Mouse (Mus musculus): ENCODE measurements around the gene Arntl. TPM values are rescaled to one million over a fixed set of nuclear protein-coding genes. Genes with fewer than 3 reads are reported as not detected.
A peak's percentile ranks its signal among the peaks of the same experiment; 100 is the strongest.
"Not testable (repeated sequence)": the region's sequence is repeated elsewhere in the genome, so short reads cannot be mapped to it uniquely, and the experiment has no call there.

The Arntl gene
- total RNA-seq, 2 experiments from 2014 or later = 9.0 to 10.7 TPM

DNA sequence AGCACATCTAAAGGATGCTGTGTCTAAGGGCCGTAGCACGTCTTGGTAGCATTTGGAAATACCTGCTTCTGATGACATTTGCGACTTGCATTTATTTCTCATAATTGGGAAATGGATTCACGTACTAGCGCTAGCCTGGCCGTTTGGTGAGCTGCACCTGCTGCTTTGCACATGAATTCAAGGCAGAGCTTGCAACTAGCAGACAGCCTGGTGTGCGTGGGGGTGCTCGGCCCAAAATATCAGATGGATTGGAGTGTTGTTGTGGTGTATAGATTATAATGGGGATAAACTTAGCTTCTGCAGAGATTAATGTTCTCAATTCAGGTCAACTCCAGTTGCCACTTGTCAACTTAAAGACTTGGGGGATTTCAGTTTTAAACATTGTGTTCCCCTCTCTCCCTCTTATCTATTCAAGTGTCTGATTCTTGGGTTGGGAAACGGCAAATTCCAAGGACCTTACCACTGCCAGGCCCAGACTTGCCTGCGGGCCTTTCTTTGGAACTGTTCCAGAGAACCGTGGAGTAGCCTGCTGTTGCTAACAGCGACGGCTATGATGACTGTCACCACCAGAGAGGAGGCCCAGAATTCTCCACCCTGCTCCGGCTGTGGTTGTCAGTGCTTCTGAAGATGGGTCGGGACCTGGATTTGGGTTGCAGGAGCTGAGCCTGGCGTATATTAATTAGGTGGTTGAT lies 42.0 kb downstream of the Arntl start:
- DNase-seq (ENCODE audit: low spot score in 2 of 2) = no peak

DNA sequence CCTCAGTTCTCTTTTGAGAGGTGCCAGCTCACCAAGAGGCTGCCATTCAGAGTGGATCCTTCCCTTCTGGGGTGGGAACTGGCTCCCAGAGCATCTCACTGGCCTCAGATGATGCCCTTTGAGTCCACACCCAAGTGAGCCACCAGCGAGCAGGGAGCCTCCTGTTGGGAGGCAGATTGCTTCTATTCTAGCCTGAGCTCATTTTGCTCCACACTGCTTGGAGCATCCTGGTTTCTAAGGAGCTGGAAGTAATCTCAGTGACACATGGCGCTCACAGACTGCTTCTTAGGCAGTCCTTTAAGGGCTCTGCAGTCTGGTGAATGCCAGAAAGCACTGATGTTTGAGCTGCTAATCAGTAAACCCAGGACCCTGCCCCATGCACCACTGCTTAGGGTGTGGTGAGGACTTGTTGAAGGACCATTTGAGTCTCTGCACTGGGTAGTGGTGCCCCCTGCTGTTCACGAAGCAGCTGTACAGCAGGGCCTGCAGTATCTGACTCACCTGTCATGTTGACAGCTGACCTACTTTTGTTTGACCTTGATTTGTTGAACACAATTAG lies 43.2 kb downstream of the Arntl start:
- peak in 1 of 2 experiments; percentile 34 for DNase-seq (ENCODE audit: low spot score in 2 of 2)

DNA sequence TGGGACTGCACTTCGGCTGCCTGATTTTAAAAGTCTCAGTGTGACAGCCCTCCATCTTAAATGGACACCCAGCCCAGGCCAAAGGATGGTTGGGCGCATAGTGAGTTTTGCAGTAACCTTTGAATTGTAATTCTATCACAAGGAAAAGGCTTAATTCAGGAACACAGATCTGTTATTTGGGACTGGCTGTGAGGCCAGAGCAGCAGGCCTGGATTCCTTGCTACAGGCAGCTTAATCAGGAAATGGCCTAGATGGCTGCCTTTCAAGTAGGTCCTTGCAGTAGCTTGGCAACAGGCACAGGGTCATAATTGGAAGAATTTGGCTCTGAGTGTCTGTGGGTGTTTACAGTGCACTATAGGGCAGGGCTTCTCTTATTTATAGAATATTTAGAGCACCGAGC lies 43.7 kb downstream of the Arntl start:
- peak in 1 of 2 experiments; percentile 19 for DNase-seq (ENCODE audit: low spot score in 2 of 2)

DNA sequence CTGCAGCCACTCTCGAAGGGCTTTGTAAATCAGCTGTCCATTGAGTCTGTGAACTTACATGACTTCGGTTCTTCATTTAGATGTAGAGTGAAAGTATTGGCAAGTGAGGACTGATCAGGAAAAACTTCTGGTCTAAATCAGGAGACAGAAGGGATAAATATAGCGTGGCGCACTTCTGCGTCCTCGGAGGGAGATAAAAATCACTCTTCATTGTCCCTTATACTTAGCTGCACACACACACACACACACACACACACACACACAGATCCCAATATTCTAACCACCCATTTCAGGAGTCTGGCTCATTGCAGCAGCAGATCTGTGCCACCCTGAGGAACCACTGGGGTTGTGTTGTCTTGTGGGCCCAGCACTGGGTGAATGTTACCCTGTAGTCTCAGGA lies 44.3 kb downstream of the Arntl start:
- DNase-seq (ENCODE audit: low spot score in 2 of 2) = no peak

DNA sequence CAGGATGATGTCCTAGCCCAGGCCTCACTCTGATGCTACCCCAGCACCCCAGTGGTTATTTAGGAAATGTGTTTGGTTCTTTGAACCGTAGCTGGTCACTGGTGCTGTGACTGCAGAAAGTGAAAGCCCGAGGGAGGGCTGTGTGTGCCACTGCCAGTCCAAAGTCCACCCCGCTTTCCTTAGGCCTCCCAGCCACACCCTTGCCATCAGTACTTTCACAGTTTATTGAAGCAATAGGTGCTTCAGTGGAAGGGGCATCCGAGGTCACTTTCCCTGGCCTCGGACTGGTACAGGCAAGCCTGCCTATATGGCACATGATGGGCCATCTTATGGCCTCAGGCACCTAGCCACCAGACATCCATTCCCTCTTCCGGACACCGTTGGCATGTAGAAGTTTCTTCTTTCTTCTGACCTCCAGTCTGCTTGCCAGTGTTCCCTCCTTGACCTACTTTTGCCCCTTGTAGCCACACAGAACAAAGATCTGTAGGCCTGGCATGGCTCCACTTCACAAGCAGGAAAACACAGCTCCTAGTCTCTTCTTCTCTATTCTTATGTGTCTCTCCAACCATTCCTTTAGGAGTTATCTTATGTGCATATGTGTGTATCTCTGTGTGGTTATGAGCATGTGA lies 46.6 kb downstream of the Arntl start:
- DNase-seq (ENCODE audit: low spot score in 2 of 2) = no peak

DNA sequence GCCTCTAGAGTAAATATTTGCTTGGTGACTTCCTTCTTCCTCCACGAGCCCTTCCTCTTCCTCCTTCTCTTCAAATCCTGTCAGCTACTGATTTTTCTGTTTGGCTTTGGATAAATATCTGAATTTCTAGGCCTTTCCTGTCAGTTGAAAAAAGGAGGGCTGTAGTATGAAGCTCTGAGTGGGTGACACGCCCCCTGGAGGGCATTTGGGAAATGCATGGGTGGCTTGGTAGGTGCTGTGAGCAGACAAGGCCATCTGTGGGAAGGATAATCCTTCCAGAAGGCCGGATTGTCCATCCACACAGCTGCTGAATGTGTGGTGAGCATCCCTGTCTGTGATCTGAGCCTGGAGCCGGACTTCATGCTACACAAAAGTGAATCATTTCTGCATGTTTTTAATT lies 48.8 kb downstream of the Arntl start:
- DNase-seq (ENCODE audit: low spot score in 2 of 2) = no peak

DNA sequence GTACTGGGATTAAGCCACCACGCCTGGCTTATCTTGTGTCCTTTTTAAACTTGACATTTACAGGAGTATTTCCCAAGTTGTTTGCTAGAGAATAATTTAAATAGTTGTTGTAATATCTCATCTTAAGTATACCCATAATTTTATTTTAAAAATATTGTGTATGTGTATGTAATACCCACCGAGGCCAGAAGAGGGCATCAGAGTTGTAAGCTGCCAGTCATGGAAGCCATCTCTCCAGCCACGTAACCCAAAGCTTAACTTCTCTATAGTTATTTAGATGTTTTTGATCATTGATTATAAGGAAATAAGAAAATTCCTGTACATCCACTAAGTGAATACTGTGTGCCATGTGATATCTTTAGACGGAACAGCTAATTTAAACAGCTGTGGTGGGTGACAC lies 51.2 kb downstream of the Arntl start:
- DNase-seq (ENCODE audit: low spot score in 2 of 2) = no peak

DNA sequence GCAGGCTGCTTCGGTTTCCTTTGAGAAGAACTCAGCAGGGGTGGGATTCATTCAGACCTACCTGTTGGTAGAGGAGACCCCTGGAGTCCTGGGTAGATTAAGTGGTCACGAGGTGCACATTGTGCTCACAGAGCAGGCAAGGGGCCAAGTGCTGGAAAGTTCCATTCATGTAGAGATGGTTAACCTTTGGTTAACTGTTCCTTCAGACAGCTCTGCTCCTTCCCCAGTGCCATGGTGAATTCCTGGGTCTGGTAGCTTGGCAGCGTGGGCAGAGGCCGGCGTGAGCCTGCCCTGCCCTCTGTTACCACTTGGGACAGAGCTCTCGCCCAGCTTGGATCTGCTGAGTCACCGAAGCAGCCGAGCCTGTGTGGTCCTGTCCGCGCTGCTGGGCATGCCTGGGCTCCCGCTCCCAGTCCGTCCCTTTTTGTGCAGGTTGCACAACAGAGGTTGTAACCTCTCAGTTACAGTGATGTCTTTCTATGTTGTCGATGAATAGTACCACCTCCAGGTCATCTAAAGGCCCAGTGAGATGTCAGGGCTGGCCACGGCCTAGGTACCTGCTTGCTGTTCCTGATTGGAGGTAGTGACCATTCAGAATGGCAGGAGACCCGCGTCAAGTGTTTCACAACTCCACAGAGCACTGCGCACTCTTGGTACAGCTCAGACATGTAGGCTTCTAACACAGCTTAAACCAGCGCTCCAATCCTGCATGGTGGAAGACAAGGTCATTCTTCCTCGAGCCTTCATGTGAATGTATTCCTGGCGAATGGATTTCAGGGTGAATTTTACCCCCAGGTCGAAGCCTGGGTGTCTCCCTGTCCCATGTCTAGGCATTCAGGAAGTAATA lies 53.3 kb downstream of the Arntl start:
- no peak for DNase-seq (ENCODE audit: low spot score in 2 of 2)

DNA sequence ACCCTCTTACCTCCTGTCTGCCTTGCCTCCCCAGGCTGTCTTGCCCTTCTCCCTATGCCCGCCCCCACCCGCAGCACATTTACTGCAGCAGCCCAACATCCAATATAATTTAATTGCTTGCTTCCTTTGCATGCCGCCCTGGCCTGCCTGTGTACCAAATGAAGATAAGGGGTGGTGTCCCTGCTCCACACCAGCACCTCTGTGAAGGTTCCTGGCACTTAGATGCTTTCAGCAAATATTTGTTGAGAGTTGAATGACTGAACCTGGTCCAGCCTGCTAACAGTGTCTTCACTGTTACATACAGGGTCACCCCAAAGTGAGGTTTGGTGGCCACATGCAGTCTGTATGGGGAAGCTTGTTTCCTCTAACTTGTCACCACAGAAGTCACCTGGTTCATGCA lies 54.4 kb downstream of the Arntl start:
- DNase-seq (ENCODE audit: low spot score in 2 of 2) = no peak

DNA sequence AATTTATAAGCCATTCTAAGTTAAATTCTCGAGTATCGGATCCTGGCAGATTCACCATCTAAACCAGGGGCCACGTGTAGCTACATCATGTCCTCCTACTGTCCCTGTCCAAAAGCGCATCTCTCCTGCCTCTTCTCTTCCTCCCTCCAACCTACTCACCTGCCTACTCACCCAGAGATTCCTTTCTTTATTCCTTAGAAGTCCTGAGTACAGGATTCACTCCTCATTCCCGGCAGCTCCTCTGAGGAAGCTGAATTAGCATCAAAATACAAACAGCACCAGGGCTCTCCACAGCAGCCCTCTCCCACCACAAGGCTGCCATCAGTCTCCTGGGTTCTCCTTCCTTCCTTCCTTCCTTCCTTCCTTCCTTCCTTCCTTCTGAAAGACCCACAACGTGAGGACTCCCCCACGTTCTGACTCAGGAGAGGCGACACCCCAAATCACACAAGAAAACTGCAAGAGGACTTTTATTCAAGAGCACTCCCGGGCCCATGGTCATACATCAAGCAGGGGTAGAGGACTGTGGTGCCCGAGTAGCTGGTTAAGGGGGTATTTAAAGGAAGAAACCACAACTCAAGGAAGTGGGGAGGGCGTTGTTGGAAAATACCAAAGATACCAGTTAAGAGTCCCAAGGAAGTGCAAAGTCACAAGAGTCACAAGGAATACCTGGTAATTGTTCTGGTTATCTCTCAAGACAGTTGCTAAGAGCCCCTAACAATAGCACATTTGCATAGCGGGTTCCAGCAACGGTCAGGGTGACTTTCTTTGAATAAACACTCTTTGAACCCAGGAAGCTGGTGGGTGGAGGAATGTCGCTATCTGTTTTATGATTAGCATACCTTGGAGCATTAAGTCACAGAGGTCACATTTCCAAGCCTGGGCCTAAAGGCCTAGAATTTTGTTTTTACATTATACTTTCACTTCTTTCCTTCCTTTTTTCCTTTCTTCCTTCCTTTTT lies 55.5 kb downstream of the Arntl start:
- not testable (repeated sequence) for DNase-seq (ENCODE audit: low spot score in 2 of 2)

DNA sequence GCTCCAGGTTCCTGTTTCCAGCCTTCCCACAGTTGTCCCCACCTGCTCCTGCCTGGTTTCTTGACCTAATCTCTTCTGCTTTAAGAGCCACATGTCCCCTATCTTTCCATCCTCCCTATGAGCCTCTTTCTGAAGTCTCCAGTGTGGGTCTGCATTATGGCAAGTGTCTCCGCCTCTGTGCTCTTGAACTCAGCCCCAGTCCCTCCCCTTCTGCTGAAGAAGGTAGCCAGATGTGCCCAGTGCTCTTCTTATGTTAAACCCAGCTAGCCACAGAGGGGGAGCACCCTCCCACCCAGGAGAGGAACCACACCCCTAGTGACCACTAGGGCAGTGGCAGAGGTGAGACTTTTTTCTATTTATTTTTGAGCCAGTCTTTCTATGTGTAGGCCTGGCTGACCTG lies 56.7 kb downstream of the Arntl start:
- DNase-seq (ENCODE audit: low spot score in 2 of 2) = no peak

DNA sequence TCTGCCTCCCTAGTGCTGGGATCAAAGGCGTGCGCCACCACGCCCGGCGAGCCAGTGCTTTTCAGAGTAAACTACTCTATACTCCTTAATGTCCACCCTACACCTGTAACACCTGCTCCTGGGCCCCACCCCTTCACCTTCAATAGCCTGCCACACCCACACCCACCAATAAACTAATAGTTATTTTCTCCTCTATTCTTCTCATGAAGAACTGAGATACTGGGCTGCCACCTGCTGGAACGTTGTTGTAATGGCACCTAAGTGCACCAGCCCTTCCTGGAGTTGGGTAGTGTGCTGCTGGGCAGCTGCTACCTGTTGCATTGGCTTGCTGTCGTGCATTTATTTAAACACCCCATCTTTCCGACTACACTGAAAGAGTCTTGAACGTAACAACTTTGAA lies 61.0 kb downstream of the Arntl start:
- DNase-seq (ENCODE audit: low spot score in 2 of 2) = peak in 1 of 2 experiments; percentile 58

DNA sequence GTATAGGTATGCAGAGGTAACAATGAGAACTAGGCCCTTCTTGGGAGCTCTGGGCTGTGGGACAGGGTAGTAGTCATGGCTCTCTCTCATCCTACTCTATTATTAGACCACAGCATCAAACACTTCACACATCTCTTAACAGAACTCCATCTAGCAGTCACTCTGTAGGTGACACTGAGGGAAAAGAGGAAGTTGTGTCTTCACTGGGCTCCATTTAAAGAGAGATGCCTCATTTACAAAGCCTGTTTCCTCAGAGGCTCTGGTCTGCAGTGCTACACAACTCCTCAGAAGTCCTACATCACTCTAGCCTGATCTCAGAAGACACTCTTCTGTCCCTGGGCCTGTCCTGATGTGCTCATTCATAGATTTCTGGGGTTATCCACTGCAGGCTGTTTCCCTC lies 61.8 kb downstream of the Arntl start:
- DNase-seq (ENCODE audit: low spot score in 2 of 2) = no peak

DNA sequence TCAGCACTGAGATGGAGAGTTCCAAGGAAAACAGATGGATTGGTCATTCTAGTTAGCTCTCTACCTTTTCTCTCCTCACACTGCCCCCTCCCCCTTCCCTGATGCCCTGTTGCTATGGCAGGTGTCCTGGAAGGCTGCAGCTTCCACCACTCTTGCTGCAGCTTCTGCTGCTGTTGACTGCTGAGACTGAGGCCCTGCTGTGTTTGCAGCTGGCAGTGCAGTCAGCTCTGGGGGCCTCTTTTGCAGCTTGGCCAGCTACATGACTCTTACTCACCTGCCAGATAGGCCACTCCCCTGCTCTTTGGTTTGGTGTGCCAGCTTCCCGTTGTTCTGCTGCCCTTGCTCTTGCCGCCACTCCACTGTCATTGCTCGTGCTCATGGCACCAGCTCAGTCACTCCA lies 62.7 kb downstream of the Arntl start:
- no peak for DNase-seq (ENCODE audit: low spot score in 2 of 2)

DNA sequence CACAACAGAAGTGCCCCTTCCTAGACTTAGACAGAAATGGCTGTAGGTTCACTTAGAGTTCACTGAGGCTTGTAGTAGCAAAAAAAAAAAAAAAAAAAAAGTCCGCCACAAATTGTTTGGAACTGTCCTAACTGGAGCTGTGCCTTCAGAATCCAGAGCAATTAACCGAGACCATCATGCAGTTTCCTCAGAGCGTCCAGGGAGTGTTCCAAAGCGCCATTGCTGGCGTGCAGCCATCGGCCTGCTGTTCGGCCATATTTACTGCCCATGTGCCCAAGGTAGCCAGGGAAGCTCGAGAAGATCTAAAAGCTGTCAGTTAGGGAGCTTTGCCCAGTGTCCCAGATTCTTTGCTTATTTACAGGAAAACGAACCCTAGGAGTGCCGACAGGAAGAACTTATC lies 63.3 kb downstream of the Arntl start:
- DNase-seq (ENCODE audit: low spot score in 2 of 2) = peak in 1 of 2 experiments; percentile 33

DNA sequence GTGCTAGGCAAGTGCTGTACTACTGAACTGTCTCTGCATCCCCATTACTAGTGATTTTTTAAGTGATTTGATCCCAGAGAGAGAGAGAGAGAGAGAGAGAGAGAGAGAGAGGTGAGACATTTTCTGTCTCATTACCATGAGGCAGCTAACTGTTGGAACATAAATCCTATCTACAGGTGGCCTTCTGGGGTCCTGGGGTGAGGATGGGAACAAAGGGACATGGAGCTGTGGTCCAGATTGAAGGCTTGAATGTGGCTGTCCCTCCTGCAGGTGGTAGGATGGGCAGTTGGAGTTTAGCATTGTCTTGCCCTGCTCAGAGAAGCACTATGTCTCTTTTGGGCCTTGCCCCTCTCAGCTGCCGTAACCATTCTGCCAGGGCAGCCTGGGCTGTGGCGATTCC lies 63.7 kb downstream of the Arntl start:
- DNase-seq (ENCODE audit: low spot score in 2 of 2) = no peak

DNA sequence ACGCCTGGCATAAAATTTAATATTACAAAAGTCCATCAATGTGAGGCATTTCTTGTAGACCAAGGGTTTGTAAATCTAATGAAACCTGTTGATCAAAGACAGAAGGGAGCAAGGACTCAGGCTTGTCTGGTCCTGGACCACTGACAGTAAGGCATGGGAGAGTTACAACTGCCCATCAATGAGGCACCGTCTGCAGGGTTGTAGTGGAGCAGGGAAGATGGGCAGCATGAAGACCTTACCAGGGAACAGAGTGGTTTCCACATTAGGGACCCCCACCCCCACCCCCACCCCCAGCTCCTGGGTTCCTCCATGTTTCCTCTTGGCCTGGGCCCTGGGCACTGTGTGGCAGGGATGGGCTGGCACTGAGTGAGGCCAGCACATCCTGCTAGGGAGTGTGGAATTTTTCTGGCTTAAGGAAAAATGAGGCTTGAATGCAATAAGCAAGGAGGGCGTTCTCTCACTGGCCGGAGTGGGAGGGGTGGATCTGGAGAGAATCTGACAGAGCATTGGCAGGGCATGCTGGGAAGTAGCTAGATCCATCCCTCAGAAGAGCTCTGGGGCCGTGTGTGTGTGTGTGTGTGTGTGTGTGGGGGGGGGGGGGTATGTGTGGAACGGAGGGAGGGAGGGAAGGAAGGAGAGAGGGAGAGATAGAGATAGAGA lies 65.2 kb downstream of the Arntl start:
- no peak for DNase-seq (ENCODE audit: low spot score in 2 of 2)

DNA sequence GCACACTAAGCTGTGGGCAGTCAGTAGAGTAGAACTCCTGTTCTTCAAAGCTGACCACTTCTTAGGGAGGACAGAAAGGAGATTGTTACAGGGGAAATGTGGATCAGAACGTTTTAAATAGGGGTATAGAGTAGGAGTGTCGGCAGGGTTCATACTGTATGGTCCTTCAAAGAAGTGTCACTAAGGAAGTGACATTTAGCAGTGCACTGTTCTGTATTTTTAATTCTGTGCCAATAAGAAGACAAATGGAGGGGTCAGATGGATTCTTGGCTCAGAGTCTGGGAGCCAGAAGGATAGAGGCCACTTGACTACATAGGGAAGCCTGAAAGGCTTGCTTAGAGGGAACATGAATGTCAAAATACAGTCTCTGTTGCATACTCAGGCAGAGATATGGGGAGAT lies 70.0 kb downstream of the Arntl start:
- no peak for DNase-seq (ENCODE audit: low spot score in 2 of 2)

DNA sequence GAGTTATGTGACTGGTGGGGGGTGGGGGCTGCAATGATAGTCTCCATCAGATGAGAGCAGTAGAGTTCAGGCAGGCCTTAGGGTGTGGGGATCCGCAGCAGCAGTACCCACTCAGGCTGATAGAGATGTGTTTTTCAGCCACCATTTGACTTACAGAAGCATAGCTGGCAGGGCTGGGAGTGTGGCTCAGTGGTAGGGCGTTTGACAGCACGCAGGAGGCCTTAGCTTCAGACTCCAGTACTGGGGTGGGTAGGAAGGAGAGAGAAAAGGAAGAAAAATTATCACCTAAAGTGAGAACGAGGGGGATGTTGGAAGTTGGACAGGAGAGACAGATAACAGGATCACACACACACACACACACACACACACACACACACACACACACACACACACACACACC lies 71.2 kb downstream of the Arntl start:
- DNase-seq (ENCODE audit: low spot score in 2 of 2) = no peak

DNA sequence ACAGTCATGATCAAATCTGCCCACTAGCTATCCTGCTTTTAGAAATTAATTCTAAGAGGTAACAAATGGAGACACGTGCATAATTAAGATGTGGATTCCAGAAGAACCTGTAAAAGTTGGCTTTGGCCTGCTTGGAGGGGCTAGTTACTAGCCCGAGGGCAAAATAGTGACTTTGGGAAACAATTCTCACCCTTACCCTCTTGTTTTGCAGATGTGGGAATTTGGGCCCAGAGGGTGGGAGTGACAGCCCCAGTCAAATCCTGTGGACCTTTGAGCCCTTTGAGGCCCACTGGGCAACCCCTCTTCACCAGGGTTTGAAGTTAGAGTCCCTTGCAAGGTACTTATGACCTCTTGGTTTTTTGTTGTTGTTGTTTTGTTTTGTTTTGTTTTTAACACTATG lies 72.0 kb downstream of the Arntl start:
- no peak for DNase-seq (ENCODE audit: low spot score in 2 of 2)
